Mouse (Mus musculus) ovary, postnatal 36 days (tissue): ENCODE data around the gene Mpped2.

Experiments
- DNase-seq: peaks from one replicate; pipeline ENCODE4 v3.0.0; 2022; ENCODE audit warnings: low spot score, mixed read lengths

Mpped2 gene

GRCm38 (mm10) chr2:106692783-106693701 lies at the start of gene Mpped2:
TSS of gene Mpped2 (plus strand) at chr2:106693269.
- peak; percentile 73 for DNase-seq

GRCm38 (mm10) chr2:106644782-106645181 lies 48.3 kb upstream of the Mpped2 start:
- no peak for DNase-seq

- peak; percentile 68 for DNase-seq
Measured at GRCm38 (mm10) chr2:106649686-106650570, 43.1 kb upstream of the Mpped2 start.

GRCm38 (mm10) chr2:106652151-106652550 lies 40.9 kb upstream of the Mpped2 start:
- no peak for DNase-seq

GRCm38 (mm10) chr2:106652741-106653140 lies 40.3 kb upstream of the Mpped2 start:
- no peak for DNase-seq

GRCm38 (mm10) chr2:106653261-106653660 lies 39.8 kb upstream of the Mpped2 start:
- DNase-seq, result no peak

GRCm38 (mm10) chr2:106655271-106655670 lies 37.8 kb upstream of the Mpped2 start:
- DNase-seq, result no peak

GRCm38 (mm10) chr2:106665271-106665670 lies 27.8 kb upstream of the Mpped2 start:
- DNase-seq, result no peak

GRCm38 (mm10) chr2:106674319-106674718 lies 18.8 kb upstream of the Mpped2 start:
- DNase-seq, result no peak

- no peak for DNase-seq
Measured at GRCm38 (mm10) chr2:106677449-106677848, 15.6 kb upstream of the Mpped2 start.

GRCm38 (mm10) chr2:106679720-106680455 lies 13.2 kb upstream of the Mpped2 start:
- DNase-seq, result no peak

GRCm38 (mm10) chr2:106683185-106683831 lies 9.8 kb upstream of the Mpped2 start:
- DNase-seq, result no peak

- DNase-seq, result no peak
Measured at GRCm38 (mm10) chr2:106683832-106684231, 9.2 kb upstream of the Mpped2 start.

GRCm38 (mm10) chr2:106691753-106692363 lies 1.2 kb upstream of the Mpped2 start:
- no peak for DNase-seq

- DNase-seq, result no peak
Measured at GRCm38 (mm10) chr2:106692405-106692782, 675 bp upstream of the Mpped2 start.

GRCm38 (mm10) chr2:106693702-106694566 lies 865 bp downstream of the Mpped2 start:
- DNase-seq, result peak; percentile 76

GRCm38 (mm10) chr2:106694567-106694885 lies 1.5 kb downstream of the Mpped2 start:
- DNase-seq, result no peak

- peak; percentile 57 for DNase-seq
Measured at GRCm38 (mm10) chr2:106694886-106695733, 2.0 kb downstream of the Mpped2 start.

- DNase-seq, result no peak
Measured at GRCm38 (mm10) chr2:106695734-106696022, 2.6 kb downstream of the Mpped2 start.

- DNase-seq, result no peak
Measured at GRCm38 (mm10) chr2:106696372-106696771, 3.3 kb downstream of the Mpped2 start.
